Mouse (Mus musculus): Measurements from ENCODE around the gene Src.

DNA sequence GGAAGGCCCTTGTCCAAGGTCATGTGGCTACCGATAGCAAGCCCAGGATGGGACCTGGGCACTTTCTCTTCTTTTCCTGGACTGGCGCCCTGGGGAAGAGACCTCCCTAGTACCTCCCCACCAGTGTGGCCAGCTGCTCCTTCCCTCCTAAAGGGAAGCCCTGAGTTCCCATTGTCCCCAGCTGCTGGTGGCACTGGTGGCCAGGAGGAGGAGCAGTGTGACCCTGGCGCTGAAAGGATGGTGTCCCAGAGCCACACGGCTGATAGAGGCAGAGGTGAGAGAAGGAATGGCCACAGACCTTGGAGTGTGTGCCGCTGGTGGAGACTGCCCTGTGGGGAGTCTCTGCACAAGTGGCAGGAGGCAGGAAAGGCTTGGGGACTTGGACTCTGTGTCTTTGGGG lies 41.5 kb downstream of the Src start:
- TF ChIP-seq CTCF (IDR thresholded peaks at IDR 0.05; ENCODE audit: borderline replicate concordance, extremely low read depth, insufficient read depth, insufficient read length) = peak; percentile 45; the same call in 1 of the 2 replicates
- TF ChIP-seq POLR2A (IDR thresholded peaks at IDR 0.05; ENCODE audit: borderline replicate concordance, extremely low read depth, insufficient read depth, insufficient read length, poor library complexity, severe bottlenecking) = no peak
